Mouse (Mus musculus) midbrain, embryonic 10.5 days (tissue): ENCODE data around the gene Slc51a. TPM values are rescaled to one million over a fixed set of nuclear protein-coding genes. Genes with fewer than 3 reads are reported as not detected.
A peak's percentile ranks its signal among the peaks of the same experiment; 100 is the strongest.

ENCODE experiments used
- DNase-seq: peaks from one replicate; pipeline ENCODE4 v3.0.0-alpha.2; 2017; ENCODE audit warnings: low spot score
- H3K27ac ChIP-seq: fragments of 300-500 bp; sonication (generic); replicated peaks from 2 replicates; pipeline ENCODE4 v1.5.1; 2016; ENCODE audit warnings: mild to moderate bottlenecking
- H3K27me3 ChIP-seq: fragments of 300-500 bp; sonication (generic); 2 replicates; pipeline ENCODE4 v1.6.1; 2016; ENCODE audit warnings: low read depth, mild to moderate bottlenecking; ENCODE audit not compliant: poor library complexity, severe bottlenecking
- H3K36me3 ChIP-seq: fragments of 300-500 bp; sonication (generic); 2 replicates; pipeline ENCODE4 v1.6.1; 2016; ENCODE audit warnings: mild to moderate bottlenecking, moderate library complexity
- H3K4me1 ChIP-seq: fragments of 300-500 bp; sonication (generic); 2 replicates; pipeline ENCODE4 v1.6.1; 2016
- H3K4me3 ChIP-seq: fragments of 300-500 bp; sonication (generic); 2 replicates; pipeline ENCODE4 v1.5.1; 2016; ENCODE audit warnings: mild to moderate bottlenecking, moderate library complexity
- H3K9me3 ChIP-seq: fragments of 300-500 bp; sonication (generic); replicated peaks from 2 replicates; pipeline ENCODE4 v1.6.1; 2016; ENCODE audit warnings: mild to moderate bottlenecking
- WGBS: fragments of 180-500 bp; shearing (Covaris S2); methylation state at CpG from one replicate; pipeline ENCODE4 v1.1.7; 2016; 5-methylcytosine and 5-hydroxymethylcytosine counted together
- polyA plus RNA-seq: library from polyadenylated mRNA; unstranded; fragments of >200 nt; fragmentation: Nextera tagmentation; extraction: Ambion mirVana; gene quantifications from 2 replicates; pipeline ENCODE4 v1.2.1, GENCODE M21; 2016

Slc51a gene
- polyA plus RNA-seq, 1 experiment from 2014 or later: 0.35 TPM

DNA sequence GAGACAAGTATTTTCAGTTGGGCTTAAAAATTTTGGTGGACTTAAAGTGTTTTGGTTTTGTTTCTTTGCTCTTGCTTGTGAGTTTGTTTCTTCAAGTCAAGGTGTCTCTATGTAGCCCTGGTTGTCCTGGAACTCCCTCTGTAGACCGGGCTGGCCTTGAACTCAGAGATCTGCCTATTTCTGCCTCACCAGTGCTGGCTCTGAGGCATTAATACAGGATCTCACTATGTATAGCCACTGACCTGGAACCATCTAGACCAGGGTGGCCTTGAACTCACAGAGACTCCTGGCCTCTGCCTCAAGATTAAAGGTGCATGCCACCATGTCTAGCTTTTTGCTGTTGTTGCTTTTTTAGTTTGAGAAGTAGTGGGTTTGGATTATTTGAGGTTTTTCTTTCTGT, 55.8 kb downstream of the Slc51a start:
- Histone ChIP-seq H3K36me3 (no peaks in the 10 kb centered on the region), H3K27me3 (no peaks in the 10 kb centered on the region; the same call in 1 of the 2 replicates), H3K27ac (no peak overlapping the region), H3K4me1 (peaks cover 22% of the 10 kb centered on the region), H3K4me3 (peak overlapping the region; percentile 88), H3K9me3 (no peaks in the 10 kb centered on the region)
- 93% methylated on average over 1 of the region's 1 CpGs for WGBS
- DNase-seq: no peak

GRCm38 (mm10) chr16:32431047-32431591, 56.6 kb downstream of the Slc51a start:
- H3K36me3 ChIP-seq: no peaks in the 10 kb centered on the region
- no peaks in the 10 kb centered on the region for H3K9me3 ChIP-seq
- peak overlapping the region; percentile 88 for H3K4me3 ChIP-seq
- H3K27me3 ChIP-seq: no peaks in the 10 kb centered on the region; the same call in 1 of the 2 replicates
- 3% methylated on average over 28 of the region's 28 CpGs for WGBS
- peak overlapping the region; percentile 87 for H3K27ac ChIP-seq
- DNase-seq: no peak
- H3K4me1 ChIP-seq: peaks cover 22% of the 10 kb centered on the region

- peak within 1 kb of the TSS; percentile 87 for H3K27ac ChIP-seq
- H3K36me3 ChIP-seq: no peaks in the 10 kb centered on the region
- peak within 1 kb of the TSS; percentile 88 for H3K4me3 ChIP-seq
- peak; percentile 95 for DNase-seq
- WGBS: under 1% methylated on average over 54 of the region's 54 CpGs
- H3K4me1 ChIP-seq: peaks cover 22% of the 10 kb centered on the region
- no peaks in the 10 kb centered on the region for H3K9me3 ChIP-seq
- H3K27me3 ChIP-seq: no peaks in the 10 kb centered on the region; the same call in 1 of the 2 replicates
Measured at GRCm38 (mm10) chr16:32430474-32431046, 57.1 kb downstream of the Slc51a start, which contains the start of gene Pcyt1a. TSS of gene Pcyt1a (plus strand) at chr16:32430921.

GRCm38 (mm10) chr16:32427506-32427905, 60.2 kb downstream of the Slc51a start:
- 93% methylated on average over 3 of the region's 3 CpGs for WGBS

More at GRCm38 (mm10) chr16:32427506-32427905, 60.2 kb downstream of the Slc51a start:
- no peaks in the 10 kb centered on the region for H3K36me3 ChIP-seq
- no peak overlapping the region for H3K27ac ChIP-seq
- H3K9me3 ChIP-seq: no peaks in the 10 kb centered on the region
- no peak overlapping the region for H3K4me3 ChIP-seq
- H3K4me1 ChIP-seq: peaks cover 22% of the 10 kb centered on the region
- no peak for DNase-seq
- no peaks in the 10 kb centered on the region; the same call in 1 of the 2 replicates for H3K27me3 ChIP-seq

Other genes starting within 250 kb of the Slc51a start
- gene Fbxo45, start 240.7 kb downstream of the Slc51a start, polyA plus RNA-seq: 7.0 and 8.6 TPM in 2 replicates
- 18.6 and 19.2 TPM in 2 replicates for gene Wdr53, start 240.7 kb downstream of the Slc51a start, polyA plus RNA-seq
- 0.07 TPM in 1 of 2 replicates, not detected in the other for gene Smco1, start 216.4 kb downstream of the Slc51a start, polyA plus RNA-seq
- 34.6 and 35.2 TPM in 2 replicates for gene Rnf168, start 210.4 kb downstream of the Slc51a start, polyA plus RNA-seq
- 25.7 and 28.5 TPM in 2 replicates for gene Ubxn7, start 155.6 kb downstream of the Slc51a start, polyA plus RNA-seq
- not detected in 2 replicates for gene Tm4sf19, start 87.4 kb downstream of the Slc51a start, polyA plus RNA-seq
- gene Tctex1d2, start 68.2 kb downstream of the Slc51a start, polyA plus RNA-seq: 34.6 and 36.3 TPM in 2 replicates
- 43.1 and 46.4 TPM in 2 replicates for gene Pcyt1a, start 57.0 kb downstream of the Slc51a start, polyA plus RNA-seq
- not detected in 2 replicates for gene Zdhhc19, start 8.4 kb upstream of the Slc51a start, polyA plus RNA-seq
- gene Tfrc, start 121.0 kb upstream of the Slc51a start, polyA plus RNA-seq: 68.7 and 71.9 TPM in 2 replicates
- gene Tnk2, start 156.0 kb upstream of the Slc51a start, polyA plus RNA-seq: 8.4 and 9.8 TPM in 2 replicates
- 0.32 and 1.5 TPM in 2 replicates for gene Muc4, start 248.0 kb upstream of the Slc51a start, polyA plus RNA-seq